Mouse (Mus musculus): Measurements from ENCODE around the gene Ibtk.

The Ibtk gene

GRCm38 (mm10) chr9:85701981-85702380 lies 47.2 kb downstream of the Ibtk start:
- no peak for DNase-seq (ENCODE audit: low spot score)

GRCm38 (mm10) chr9:85695606-85696005 lies 53.5 kb downstream of the Ibtk start:
- DNase-seq (ENCODE audit: low spot score): no peak

DNA sequence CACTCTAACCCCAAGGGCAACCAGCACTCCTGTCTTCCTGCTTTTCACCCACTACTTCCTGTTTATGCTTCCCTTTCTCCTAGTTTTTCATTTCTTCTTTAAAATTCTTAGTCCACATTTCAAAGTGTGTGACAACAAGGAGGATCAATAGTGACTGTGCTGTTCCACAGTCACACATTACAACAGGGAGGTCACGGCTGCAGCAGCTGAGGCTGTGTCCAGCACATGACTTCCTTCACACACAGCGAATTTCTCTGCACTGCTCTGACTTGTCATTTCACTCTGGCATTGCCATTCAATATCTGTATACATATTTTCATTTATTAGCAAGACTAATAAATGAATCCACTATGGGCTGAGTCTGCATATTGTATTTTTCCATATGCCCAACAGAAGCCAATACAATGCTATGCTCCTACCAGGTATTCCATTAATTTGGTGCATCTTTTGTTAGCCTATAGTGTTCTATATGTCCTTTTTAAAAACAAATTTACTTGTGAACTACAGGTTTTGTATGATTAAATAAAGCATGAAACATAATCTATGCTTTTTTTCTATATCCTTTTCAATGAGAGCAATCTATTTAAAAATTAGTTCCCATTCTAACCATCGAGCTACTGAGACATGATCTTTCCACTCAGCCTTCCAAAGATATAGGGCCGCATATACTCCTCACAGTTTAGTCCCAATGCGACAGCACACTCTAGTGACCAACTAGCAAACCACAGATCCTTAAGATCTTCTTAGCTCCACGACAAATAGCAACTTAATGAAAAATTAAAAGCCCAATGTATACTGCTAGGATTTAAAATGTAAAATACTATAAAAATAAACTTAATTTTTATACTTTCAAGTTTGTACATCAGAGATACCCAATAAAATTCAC lies 55.7 kb downstream of the Ibtk start:
- DNase-seq (ENCODE audit: low spot score): no peak

DNA sequence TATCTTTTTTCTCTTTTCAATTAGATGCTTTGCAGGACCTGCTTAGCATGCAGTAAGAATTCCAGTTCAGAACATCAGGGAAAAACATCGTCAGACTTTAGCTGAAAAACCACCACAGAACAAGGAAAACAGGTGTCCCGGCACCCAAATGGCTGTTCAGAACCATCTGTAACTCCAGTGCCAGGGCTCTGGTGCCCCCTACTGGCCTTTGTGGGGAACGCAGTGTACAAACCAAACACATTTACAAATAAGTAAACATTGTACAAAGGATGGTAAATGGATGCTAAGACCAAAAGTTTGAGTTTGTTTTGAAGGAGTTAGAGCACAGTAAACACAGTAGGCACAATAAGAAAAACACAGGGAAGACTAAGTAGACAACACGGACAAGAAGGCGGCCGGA lies 64.1 kb downstream of the Ibtk start:
- no peak for DNase-seq (ENCODE audit: low spot score)

DNA sequence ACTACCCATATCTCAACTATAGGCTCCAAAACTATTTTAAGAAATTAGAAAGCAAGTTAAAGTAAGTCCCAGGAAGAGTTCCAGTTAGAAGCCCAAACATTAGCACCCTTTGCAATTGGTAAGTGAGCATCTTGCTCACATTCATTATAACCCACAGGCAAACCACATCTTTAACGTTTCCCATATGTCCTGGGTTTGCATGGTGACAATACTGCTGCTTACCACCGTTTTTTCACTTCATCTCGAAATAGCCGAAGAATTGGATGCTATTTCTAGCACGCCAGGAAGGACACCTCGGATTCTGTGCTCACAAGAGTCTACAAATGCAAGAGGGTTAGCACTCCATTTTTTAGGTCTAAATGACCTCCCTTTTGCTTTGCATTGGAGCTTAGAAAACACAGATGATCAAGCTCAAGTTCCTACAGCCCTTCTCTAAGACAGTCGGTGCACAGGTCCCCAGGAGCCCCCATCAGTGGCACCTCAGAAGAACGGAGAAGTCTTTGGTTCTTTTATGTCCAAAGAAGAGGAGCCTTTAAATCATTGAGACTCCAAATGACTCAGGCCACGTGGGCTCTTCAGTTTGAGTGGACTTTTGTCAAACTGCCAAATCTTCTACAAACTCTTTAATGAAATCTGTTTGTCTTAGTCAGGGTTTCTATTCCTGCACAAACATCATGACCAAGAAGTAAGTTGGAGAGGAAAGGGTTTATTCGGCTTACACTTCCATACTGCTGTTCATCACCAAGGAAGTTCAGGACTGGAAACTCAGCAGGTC lies 73.8 kb downstream of the Ibtk start:
- DNase-seq (ENCODE audit: low spot score): no peak

GRCm38 (mm10) chr9:85673907-85674481 lies 75.1 kb downstream of the Ibtk start:
- no peak for DNase-seq (ENCODE audit: low spot score)

GRCm38 (mm10) chr9:85671582-85672331 lies 77.4 kb downstream of the Ibtk start:
- DNase-seq (ENCODE audit: low spot score): no peak

GRCm38 (mm10) chr9:85664316-85664715 lies 84.8 kb downstream of the Ibtk start:
- DNase-seq (ENCODE audit: low spot score): no peak

DNA sequence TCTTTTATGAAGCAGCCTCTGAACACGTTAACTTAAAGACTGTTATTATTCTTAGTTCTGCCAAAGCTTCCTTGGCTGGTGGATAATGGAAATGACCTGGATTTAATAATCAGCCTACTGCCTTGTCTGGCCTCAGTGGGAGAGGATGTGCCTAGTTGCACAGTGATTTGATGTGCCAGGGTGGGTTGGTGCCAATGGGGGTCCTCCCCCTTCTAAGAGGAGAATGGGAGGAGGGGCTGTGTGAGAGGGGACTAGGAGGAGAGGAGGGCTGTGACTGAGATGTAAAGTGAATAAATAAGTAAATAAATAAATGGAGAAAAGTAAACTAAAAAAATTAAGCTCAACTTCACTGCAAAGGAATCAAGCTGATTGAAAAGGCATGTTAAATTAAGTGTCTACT lies 85.3 kb downstream of the Ibtk start:
- no peak for DNase-seq (ENCODE audit: low spot score)

DNA sequence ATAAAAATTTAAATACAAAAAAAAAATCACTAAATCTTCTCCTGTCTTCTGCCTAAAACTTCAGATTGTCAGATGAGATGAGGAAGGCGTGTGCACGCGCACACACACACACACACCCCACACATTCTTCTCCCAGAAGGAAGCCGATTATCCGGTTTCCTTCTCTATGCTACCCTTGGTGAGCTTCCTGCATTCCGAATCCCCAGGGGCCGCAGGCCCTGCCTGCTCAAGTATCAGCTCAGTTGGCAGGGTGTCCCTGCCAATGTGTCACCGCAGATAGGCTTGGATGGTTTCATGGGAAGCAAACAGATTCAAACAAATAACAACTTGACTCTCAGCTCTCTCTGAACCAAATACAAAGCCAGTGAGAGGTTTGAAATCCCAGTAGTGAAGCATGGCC lies 86.0 kb downstream of the Ibtk start:
- DNase-seq (ENCODE audit: low spot score): no peak

DNA sequence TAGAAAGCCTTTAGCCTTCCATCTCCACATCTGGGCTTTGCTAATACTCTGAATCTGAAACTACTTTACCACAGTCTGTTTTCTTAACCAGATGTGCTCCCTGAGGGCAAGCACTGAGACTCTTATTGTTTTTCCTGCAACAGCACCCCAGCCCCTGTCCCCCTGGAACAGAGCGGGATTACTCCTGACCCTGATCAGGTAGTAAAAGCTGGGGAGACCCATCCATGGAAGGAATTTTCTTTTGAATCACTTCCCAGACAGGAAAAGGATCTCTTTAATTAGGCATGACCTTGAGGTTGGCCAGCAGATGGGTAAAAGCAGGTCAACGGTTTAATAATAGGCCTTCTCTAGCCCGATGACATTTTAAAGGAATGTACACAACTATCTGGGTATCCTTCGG lies 95.7 kb downstream of the Ibtk start:
- no peak for DNase-seq (ENCODE audit: low spot score)

GRCm38 (mm10) chr9:85638276-85638675 lies 110.9 kb downstream of the Ibtk start:
- no peak for DNase-seq (ENCODE audit: low spot score)
